Mouse (Mus musculus): ENCODE data around the gene Sdhc.
"Not testable (repeated sequence)": the region's sequence is repeated elsewhere in the genome, so short reads cannot be mapped to it uniquely, and the experiment has no call there.

Sdhc gene

GRCm38 (mm10) chr1:171078419-171078818, 72.0 kb downstream of the Sdhc start:
- not testable (repeated sequence) for DNase-seq

- DNase-seq = peak; percentile 96
Observed at GRCm38 (mm10) chr1:171077955-171078354, 72.4 kb downstream of the Sdhc start.

GRCm38 (mm10) chr1:171077192-171077591, 73.2 kb downstream of the Sdhc start:
- DNase-seq = not testable (repeated sequence)
